Mouse (Mus musculus): ENCODE measurements at regions not wholly inside any gene's neighbourhood (a gene's known extent, or its start where the extent isn't known, plus 50 kb on each side); places are given as distances from the start of the nearest gene placed in this dataset.

DNA sequence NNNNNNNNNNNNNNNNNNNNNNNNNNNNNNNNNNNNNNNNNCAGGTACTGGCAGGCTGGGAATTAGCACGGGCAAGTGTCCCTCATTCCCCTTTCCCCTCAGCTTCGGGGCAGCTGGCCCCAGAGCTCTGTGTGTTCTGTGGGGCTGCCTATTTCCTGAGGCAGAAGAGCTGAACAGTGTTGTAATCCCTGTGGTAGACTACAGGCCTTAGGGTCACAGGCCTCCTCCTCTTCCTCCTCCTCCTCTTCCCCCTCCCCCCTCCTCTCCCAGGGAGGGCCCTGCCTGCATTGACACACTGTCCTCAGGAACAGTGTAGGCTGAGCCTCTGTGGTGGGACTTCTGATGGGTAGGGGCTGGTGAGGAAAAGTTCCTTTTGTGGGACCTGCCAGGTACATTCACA is 247.7 kb downstream of the Uaca start:
- in situ Hi-C loops (cut with MboI, MseI), result no loop called here

- in situ Hi-C loops (cut with MboI, MseI), result no loop called here
Measured at GRCm38 (mm10) chr9:61044983-61045382, 250.6 kb downstream of the Uaca start.

- in situ Hi-C loops (cut with MboI, MseI), result no loop called here
Measured at GRCm38 (mm10) chr9:61046517-61046916, 252.2 kb downstream of the Uaca start.

GRCm38 (mm10) chr9:61047289-61047688 is 252.9 kb downstream of the Uaca start:
- in situ Hi-C loops (cut with MboI, MseI), result no loop called here

GRCm38 (mm10) chr9:61048576-61048975 is 254.2 kb downstream of the Uaca start:
- in situ Hi-C loops (cut with MboI, MseI), result no loop called here

DNA sequence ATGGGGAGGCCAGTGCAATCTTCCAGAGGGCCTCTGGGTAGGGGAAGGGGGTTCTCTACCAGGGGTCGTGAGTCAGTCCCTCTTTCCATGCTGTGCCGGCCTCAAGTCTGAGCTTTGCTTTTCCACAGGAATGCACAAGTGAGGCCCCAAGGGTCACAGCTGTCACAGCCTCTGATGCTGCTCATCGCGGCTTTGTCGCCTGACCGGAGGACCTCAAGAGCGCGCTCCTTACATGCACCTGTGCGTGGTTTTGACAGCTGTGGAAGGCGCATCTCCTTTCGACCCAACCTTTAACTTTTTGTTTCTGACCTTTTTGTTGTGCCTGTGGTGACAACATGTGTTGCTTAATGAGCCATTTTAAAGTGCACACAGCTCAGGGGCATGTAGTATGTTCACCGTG is 258.3 kb downstream of the Uaca start:
- in situ Hi-C loops (cut with MboI, MseI), result loop anchor here (10.0 kb wide), 1 partner anchor 782 kb away; no protein-coding TSS in a partner anchor

DNA sequence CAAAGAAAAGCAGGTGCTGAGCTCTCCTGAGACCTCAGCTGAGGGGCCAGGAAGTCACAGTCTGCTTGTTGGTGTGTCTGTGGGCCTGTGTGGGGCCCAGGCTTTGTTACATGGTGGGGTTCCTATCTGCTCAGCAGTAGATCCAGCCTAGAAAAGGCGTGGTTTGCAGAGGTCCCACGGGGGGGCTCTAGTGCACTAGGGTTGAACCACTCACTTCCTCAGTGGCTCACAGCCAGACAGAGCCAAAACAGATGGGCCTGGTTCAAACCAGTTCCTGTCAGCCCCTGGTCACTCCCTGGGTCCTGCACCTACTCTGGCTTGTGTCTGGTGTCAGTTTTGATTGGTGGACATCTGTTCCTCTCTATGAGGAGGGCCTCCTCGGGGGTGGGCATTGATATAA is 260.1 kb downstream of the Uaca start:
- in situ Hi-C loops (cut with MboI, MseI), result loop anchor here (10.0 kb wide), 1 partner anchor 780 kb away; no protein-coding TSS in a partner anchor

GRCm38 (mm10) chr9:61055392-61055791 is 261.1 kb downstream of the Uaca start:
- in situ Hi-C loops (cut with MboI, MseI), result loop anchor here (10.0 kb wide), 1 partner anchor 779 kb away; no protein-coding TSS in a partner anchor

DNA sequence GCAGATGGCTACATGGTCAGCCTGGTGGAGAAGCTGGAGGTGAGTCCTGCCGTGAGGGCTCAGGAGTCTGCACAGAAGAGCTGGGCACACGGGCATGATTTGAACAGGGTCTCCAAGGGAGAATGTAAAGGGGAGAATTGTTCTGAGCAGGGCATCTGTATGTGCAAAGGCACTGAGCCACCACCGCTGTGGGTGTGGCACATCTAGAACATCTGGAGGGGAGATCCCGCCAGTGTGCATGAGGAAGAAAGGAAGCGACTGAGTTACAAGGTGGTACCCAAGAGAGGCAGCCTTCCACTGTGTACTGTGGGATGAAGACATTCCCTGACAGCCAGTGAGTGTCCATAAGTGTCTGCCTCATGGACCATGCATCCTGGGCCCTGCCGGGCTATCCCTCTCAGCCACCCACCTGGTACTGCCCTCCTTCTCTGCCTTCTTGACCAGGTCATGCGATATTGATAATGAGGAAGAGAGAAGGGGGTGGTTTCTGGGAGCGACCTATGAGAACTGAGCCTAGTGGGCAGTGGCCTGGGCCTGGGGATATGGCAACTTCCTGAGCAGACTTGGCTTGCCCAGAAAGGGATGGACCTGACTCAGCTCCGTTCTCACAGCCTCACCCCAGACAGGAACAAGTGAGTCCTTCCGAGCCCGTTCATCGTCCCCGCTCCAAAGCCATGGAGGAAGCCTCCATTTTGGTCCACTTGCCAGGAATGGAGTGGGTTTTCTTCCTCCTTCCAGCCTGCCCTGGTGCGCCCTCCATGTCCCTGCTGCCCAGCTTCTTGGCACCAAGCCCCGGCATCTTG is 261.8 kb downstream of the Uaca start:
- in situ Hi-C loops (cut with MboI, MseI), result loop anchor here (10.0 kb wide), 1 partner anchor 779 kb away; no protein-coding TSS in a partner anchor

DNA sequence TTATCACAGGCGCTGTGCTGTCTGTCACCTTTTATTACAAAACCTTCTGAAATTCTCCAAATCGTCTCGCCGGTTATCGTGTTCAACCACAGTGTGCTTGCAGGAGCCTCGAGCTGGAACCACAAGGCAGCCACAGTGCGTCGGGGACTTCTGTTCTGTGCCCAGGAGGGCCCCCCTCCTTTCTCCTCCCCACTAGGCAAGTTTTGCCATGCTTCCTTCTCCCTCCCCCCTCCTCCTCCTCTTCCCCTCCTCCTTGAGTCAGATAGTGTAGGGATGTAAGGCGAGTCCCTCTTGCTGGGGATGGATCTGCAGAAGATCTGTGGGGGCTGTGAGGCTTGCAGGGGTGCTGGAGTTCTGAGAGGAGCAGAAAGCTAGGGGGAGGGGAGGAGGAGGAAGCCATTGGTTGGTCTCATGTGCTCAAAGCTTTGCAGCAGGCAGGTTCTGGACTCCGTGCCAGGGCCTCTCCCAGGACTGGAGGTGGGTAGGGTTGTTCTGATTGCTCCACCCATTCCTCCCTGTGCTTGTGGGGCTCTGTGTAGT is 262.5 kb downstream of the Uaca start:
- in situ Hi-C loops (cut with MboI, MseI), result loop anchor here (10.0 kb wide), 1 partner anchor 778 kb away; no protein-coding TSS in a partner anchor

DNA sequence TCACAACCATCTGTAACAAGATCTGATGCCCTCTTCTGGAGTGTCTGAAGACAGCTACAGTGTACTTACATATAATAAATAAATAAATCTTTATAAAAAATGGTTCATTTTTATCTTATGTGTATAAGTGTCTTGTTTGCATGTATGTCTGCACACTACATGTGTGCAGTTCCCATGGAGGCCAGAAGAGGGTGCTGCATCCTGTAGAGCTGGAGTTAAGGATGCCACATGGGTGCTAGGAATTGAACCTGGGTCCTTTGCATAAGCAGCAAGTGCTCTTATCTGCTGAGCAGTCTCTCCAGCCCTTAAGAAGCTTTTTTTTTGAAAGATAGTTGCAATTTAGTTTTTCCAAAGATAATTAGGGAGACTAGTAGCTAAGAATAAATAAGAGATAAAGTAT is 264.9 kb downstream of the Uaca start:
- in situ Hi-C loops (cut with MboI, MseI), result loop anchor here (10.0 kb wide), 1 partner anchor 776 kb away; no protein-coding TSS in a partner anchor

DNA sequence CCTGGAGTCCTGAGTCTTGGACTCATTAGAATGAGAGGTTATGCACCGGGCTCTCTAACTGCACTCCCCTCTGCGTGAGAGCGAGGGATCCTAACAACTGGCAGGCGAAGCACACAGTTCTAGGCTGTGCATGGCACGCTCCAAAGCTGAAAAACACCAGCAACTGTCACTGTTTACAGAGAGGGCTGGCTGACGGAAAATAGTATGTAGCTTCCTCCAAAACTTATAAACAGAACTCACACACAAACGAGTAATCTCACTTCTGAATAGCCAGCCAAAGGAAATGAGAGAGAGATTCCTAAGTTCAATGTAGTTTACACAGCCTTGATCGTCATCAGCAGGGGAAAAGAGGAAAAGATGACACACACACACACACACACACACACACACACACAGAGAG is 266.6 kb downstream of the Uaca start:
- in situ Hi-C loops (cut with MboI, MseI), result no loop called here

GRCm38 (mm10) chr9:61064714-61065305 is 270.5 kb downstream of the Uaca start:
- in situ Hi-C loops (cut with MboI, MseI), result no loop called here

- in situ Hi-C loops (cut with MboI, MseI), result no loop called here
Measured at GRCm38 (mm10) chr9:61069553-61070314, 275.4 kb downstream of the Uaca start.

- in situ Hi-C loops (cut with MboI, MseI), result no loop called here
Measured at GRCm38 (mm10) chr9:61070315-61070707, 276.0 kb downstream of the Uaca start.

DNA sequence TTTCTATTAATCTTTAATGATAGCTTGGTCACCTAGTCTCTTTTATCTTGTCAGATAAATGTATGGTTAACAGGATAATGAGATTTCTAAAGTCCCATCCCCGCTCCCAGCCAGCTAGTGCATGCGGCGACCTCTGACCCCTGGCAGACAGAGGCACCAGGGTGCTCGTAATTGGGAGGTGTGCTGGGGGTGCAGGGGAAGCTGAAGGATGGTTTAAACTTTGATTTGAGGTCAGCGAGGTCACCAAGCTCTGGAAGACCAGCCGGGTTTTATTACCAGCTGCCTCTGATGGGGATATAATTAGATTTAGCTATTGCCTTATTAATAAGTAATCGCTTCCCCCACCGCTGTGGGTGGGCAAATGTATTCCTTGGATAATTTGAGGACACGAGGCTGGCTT is 276.5 kb downstream of the Uaca start:
- in situ Hi-C loops (cut with MboI, MseI), result no loop called here

GRCm38 (mm10) chr9:61073482-61073881 is 279.1 kb downstream of the Uaca start:
- in situ Hi-C loops (cut with MboI, MseI), result no loop called here

GRCm38 (mm10) chr9:61075071-61075470 is 280.7 kb downstream of the Uaca start:
- in situ Hi-C loops (cut with MboI, MseI), result no loop called here

GRCm38 (mm10) chr9:61077181-61077580 is 282.8 kb downstream of the Uaca start:
- in situ Hi-C loops (cut with MboI, MseI), result no loop called here

GRCm38 (mm10) chr9:61077807-61078206 is 283.5 kb downstream of the Uaca start:
- in situ Hi-C loops (cut with MboI, MseI), result no loop called here

GRCm38 (mm10) chr9:61081474-61082021 is 287.2 kb downstream of the Uaca start:
- in situ Hi-C loops (cut with MboI, MseI), result no loop called here
